Mouse (Mus musculus) lung, postnatal 14 days (tissue): Measurements from ENCODE around the gene Vdac2.

Experiments used
- DNase-seq: peaks from one replicate; pipeline ENCODE4 v3.0.0; 2021

Vdac2 gene

GRCm38 (mm10) chr14:21820880-21821505 lies 4.0 kb upstream of the Vdac2 start:
- no peak for DNase-seq

GRCm38 (mm10) chr14:21822307-21822706 lies 2.7 kb upstream of the Vdac2 start:
- DNase-seq: no peak

- peak; percentile 89 for DNase-seq
Observed at GRCm38 (mm10) chr14:21822795-21823374, 2.2 kb upstream of the Vdac2 start.

- DNase-seq: no peak
Observed at GRCm38 (mm10) chr14:21823897-21824296, 1.1 kb upstream of the Vdac2 start.

- DNase-seq: no peak
Observed at GRCm38 (mm10) chr14:21825786-21826491, 901 bp downstream of the Vdac2 start.

GRCm38 (mm10) chr14:21830876-21831767 lies 6.1 kb downstream of the Vdac2 start:
- peak; percentile 97 for DNase-seq

- DNase-seq: no peak
Observed at GRCm38 (mm10) chr14:21831830-21832403, 6.9 kb downstream of the Vdac2 start.

GRCm38 (mm10) chr14:21838336-21839017 lies 13.4 kb downstream of the Vdac2 start:
- DNase-seq: no peak

- DNase-seq: no peak
Observed at GRCm38 (mm10) chr14:21841819-21842592, 17.0 kb downstream of the Vdac2 start.

GRCm38 (mm10) chr14:21843263-21843662 lies 18.2 kb downstream of the Vdac2 start:
- no peak for DNase-seq

- no peak for DNase-seq
Observed at GRCm38 (mm10) chr14:21846827-21847380, 21.9 kb downstream of the Vdac2 start.

GRCm38 (mm10) chr14:21847381-21848165 lies 22.5 kb downstream of the Vdac2 start:
- DNase-seq: peak; percentile 43

GRCm38 (mm10) chr14:21848166-21849154 lies 23.4 kb downstream of the Vdac2 start, which contains the start of gene Comtd1:
Gene Comtd1 (minus strand): TSS chr14:21848977.
- peak; percentile 96 for DNase-seq

GRCm38 (mm10) chr14:21849524-21850418 lies 24.7 kb downstream of the Vdac2 start:
- DNase-seq: no peak

GRCm38 (mm10) chr14:21850419-21851127 lies 25.5 kb downstream of the Vdac2 start:
- DNase-seq: no peak

- DNase-seq: peak; percentile 55
Observed at GRCm38 (mm10) chr14:21851996-21852791, 27.2 kb downstream of the Vdac2 start.
